Mouse (Mus musculus): ENCODE results near the gene Klhl29.

DNA sequence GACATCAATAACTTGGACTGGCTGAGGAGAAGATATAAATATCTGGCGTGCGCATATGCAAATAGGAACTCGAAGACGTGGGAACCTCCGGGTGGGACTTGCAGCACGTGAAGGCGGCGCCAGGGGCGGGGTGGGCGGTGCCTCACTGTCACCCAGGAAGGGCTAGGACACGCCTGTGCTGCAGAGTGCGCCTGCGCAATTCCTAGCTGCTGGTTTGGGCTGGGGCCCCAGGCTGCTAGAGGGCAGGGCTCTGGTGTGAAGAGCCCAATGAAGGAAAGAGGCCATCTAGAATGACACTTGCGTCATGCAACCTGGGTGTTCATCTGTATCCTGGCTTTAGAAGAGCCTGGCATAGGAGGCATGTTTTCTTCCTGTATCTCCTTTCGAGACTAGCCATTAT is 255.8 kb downstream of the Klhl29 start:
- TF ChIP-seq CTCF (IDR thresholded peaks at IDR 0.05; ENCODE audit: extremely low read depth, insufficient read length, insufficient replicate concordance, low read depth, low read length) (no peak), POLR2A (IDR thresholded peaks at IDR 0.05; ENCODE audit: low read depth, low read length) (no peak)
